Mouse (Mus musculus) megakaryocyte-erythroid progenitor cell, adult 5-6 weeks (primary cell): ENCODE measurements around the gene Stk38. TPM values are rescaled to one million over a fixed set of nuclear protein-coding genes. Genes with fewer than 3 reads are reported as not detected.

Experiments used
- ATAC-seq: replicated peaks from 2 replicates; pipeline ENCODE4 v1.8.0; 2016; ENCODE audit warnings: mild to moderate bottlenecking, inconsistent platforms; ENCODE audit not compliant: severe bottlenecking, poor library complexity, low FRiP score, low TSS enrichment
- total RNA-seq, 2 experiments: library from RNA; stranded (forward) in 1 of 2; stranded (reverse) in 1 of 2; fragments of 200-1000, 215-1000 nt in 1 of 2; fragments of >200 nt in 1 of 2; fragmentation: Nextera tagmentation in 1 of 2; gene quantifications; 2 replicates each; pipeline ENCODE4 v1.2.3; 2014 to 2017

Stk38 gene
- 123 TPM in 2 replicates for total RNA-seq (2014; fragmentation: Nextera tagmentation)
- total RNA-seq (2017) = 79.5 and 95.0 TPM in 2 replicates

DNA sequence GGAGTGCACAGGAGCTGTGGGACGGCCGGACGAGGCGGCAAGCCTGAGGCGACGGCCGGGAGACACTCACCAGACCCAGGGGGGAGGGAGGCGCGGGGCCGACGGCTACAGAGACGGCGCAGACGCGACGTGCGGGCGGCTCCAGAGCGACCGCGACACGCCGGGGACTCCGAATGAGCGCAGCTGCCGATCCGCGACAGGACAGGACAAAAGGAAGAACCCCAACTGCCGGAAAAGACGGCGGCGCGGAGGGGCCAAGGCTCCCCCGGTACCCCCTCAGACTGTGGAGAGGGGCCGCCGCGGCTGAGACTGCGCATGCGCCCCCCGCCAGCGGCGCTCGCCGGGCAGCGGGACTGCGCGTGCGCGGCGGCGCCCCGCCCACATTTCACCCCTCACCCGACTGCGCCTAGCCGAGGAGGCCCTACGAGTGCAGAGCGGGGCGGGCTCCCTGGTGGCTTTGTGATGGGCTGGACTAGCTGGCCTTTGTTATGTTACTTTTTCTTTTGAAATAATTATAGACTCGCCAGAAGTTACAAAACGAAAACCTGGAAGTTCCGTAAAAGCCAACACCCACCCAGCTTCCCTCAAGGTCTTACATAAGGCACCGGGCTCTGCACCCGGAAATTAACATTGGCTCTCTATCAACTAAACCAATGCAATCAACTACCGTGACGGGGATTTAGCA lies at the start of gene Stk38:
Gene Stk38 (minus strand): TSS at position 355 of the 685 bp plus-strand sequence.
- ATAC-seq = peak; percentile 76

DNA sequence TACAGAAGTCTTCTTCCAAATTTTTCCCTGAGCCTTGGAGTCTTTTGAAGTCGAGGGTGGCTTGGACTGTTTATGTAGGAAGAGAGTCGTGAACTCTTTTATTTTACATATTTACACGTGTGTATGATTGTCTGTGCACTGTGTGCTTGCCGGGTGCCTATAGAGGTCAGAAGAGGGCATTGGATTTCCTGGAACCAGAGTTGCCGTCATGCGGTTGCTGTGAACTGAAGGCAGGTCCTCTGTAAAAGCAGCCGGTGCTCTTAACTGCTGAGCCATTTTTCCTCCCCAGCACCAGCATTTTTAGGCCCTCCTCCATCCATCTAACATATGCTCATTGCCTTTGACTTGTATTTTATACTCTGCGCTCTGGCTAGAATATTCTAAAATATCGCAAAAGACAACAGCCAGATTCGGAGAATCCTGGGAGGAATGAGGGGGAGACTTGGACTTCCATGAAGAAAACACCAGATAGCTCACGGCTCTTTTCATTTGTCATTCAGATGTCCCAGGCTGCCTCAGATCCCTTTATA lies 49.6 kb upstream of the Stk38 start:
- no peak for ATAC-seq

- ATAC-seq = no peak
Measured at GRCm38 (mm10) chr17:29056699-29057151, 48.9 kb upstream of the Stk38 start.

- ATAC-seq = no peak
Measured at GRCm38 (mm10) chr17:29056207-29056606, 48.4 kb upstream of the Stk38 start.

- no peak for ATAC-seq
Measured at GRCm38 (mm10) chr17:29055586-29055985, 47.8 kb upstream of the Stk38 start.

GRCm38 (mm10) chr17:29054429-29054828 lies 46.6 kb upstream of the Stk38 start:
- ATAC-seq = no peak

- ATAC-seq = no peak
Measured at GRCm38 (mm10) chr17:29053841-29054240, 46.0 kb upstream of the Stk38 start.

DNA sequence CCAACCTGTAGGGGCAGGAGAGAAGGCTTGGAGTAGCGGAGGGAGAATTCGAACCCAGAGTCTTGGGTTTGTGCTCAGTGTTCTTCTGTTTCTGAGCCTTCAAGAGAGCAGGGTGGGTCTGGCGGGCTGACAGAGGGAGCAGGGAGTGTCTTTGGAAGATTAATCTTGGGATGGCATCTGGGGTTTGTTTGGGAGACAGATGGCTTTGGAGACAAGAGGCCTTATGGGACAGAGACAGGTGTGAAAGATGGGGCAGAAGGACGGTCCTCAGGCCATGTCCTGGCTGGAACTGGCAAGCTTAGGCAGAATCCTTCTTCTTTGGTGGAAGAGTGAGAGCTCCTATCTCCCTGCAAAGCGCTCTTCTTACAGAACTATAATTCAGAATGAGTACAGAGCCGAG lies 45.3 kb upstream of the Stk38 start:
- ATAC-seq = no peak

DNA sequence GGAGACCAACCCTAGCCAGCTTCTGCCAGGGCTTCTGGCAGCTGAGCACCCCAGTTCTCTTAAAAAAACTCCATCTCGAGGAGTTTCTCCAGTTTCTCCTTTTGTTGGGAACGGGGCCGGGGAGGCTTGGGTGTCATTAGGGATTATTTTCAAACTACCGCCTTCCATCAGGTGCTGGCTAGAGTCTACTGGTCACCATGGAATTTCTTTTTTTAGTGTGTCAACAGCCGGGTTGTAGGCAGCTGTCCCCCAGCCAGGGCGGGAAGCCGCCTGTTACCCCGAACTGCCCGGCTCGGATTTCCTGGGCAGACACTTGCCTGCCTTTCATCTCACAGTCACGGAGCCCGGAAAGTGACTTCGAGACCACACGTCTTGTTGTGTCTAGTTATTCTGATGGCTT lies 43.0 kb upstream of the Stk38 start:
- no peak for ATAC-seq

DNA sequence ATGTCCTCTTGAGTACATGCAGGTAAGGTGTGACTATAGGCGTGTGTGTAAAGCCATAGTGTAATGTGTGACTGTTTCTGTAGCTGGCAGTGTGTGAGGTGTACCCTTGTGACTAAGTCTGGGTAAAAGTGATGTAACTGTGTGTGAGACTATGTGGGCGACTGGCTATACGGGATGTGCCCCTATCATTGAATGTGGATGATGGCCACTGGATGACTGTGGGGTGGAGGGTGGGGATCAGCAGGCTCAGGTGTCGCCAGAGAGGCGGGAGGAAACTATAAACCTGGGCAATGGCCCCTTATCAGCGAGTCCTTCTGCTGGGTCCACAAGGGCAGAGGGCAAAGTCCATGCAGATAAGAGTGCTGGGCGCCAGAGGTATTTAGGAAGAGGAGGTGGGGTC lies 42.1 kb upstream of the Stk38 start:
- ATAC-seq = no peak

DNA sequence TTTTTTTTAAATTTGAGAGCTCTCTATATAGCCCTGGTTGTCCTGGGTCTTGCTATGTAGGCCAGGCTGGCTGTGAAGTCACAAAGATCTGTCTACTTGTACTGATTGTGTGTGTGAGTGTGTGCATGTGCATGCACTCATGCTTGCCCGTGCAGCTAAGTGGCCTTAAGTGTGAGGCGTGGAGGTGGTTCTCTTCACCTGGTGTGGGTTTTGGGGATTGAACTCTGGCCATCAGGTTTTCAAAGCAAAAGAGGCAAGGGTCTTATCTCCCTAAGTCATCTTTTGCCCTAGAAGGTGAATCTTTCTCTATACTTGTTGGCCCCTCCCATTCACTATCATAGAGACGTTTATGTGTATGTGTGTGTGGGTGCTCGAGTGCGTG lies 41.7 kb upstream of the Stk38 start:
- ATAC-seq = no peak

- ATAC-seq = peak; percentile 36; the same call in 1 of the 2 replicates
Measured at GRCm38 (mm10) chr17:29048748-29049507, 41.1 kb upstream of the Stk38 start.

GRCm38 (mm10) chr17:29047697-29048514 lies 40.1 kb upstream of the Stk38 start:
- no peak for ATAC-seq

DNA sequence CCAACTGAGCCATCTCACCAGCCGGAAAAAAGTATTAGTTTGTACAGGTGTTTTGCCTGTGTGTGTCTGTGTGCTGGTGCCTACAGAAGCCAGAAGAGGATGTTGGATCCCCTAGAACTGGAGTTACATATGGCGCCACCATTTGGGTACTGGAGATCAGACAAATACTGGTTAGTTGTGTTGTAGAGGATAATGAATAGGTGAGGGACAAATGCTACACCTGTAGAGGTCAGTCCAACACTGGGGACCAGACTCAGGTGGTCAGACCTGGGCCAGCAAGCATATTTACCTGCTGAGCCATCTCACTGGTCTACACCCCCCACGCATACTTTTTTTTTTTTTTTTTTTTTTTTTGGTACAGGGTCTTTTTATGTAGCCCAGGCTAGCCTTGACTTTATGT lies 39.1 kb upstream of the Stk38 start:
- ATAC-seq = no peak

GRCm38 (mm10) chr17:29045741-29046530 lies 38.1 kb upstream of the Stk38 start:
- ATAC-seq = peak; percentile 66

- ATAC-seq = no peak
Measured at GRCm38 (mm10) chr17:29044925-29045319, 37.1 kb upstream of the Stk38 start.

- no peak for ATAC-seq
Measured at GRCm38 (mm10) chr17:29044146-29044924, 36.5 kb upstream of the Stk38 start.

- ATAC-seq = no peak
Measured at GRCm38 (mm10) chr17:29043583-29043982, 35.8 kb upstream of the Stk38 start.
